Mouse (Mus musculus) megakaryocyte, embryonic 14.5 days (primary cell): ENCODE measurements at regions not wholly inside any gene's neighbourhood (a gene's known extent, or its start where the extent isn't known, plus 50 kb on each side); places are given as distances from the start of the nearest gene placed in this dataset.

Experiments used
- FLI1 ChIP-seq: IDR thresholded peaks from 2 replicates; pipeline ENCODE4 v1.6.1; 2012; ENCODE audit warnings: low read length, inconsistent platforms, mixed read lengths
- GATA1 ChIP-seq: IDR thresholded peaks from 3 replicates; pipeline ENCODE4 v1.6.1; 2012; ENCODE audit warnings: mixed read lengths, low read length, inconsistent platforms, borderline replicate concordance

- no peak for TF ChIP-seq GATA1
- TF ChIP-seq FLI1: no peak
These were observed 93.7 kb upstream of the Mki67 start for GRCm38 (mm10) chr7:135809751-135810379.
